Mouse (Mus musculus) E14TG2a.4 (cell line): ENCODE data around the gene Daglb.

Experiments
- CTCF ChIP-seq: conservative IDR thresholded peaks from 2 replicates; pipeline ENCODE4 v1.5.1; 2014; ENCODE audit warnings: low read length
- POU5F1 ChIP-seq: IDR thresholded peaks from 2 replicates; pipeline ENCODE4 v1.6.1; 2014; ENCODE audit warnings: low read length, borderline replicate concordance

- TF ChIP-seq CTCF (no peak), POU5F1 (no peak)
These were observed 62.4 kb downstream of the Daglb start for GRCm38 (mm10) chr5:143526698-143527331.
